Mouse (Mus musculus): ENCODE results near the gene Ceacam9.

The Ceacam9 gene

GRCm38 (mm10) chr7:16745373-16745772 lies 23.6 kb downstream of the Ceacam9 start:
- no peak for DNase-seq

GRCm38 (mm10) chr7:16746093-16746492 lies 24.4 kb downstream of the Ceacam9 start:
- peak in 1 of 2 experiments; percentile 34 for DNase-seq

- no peak for DNase-seq
Observed at GRCm38 (mm10) chr7:16747656-16748055, 25.9 kb downstream of the Ceacam9 start.

- DNase-seq = no peak
Observed at GRCm38 (mm10) chr7:16752016-16752415, 30.3 kb downstream of the Ceacam9 start.

GRCm38 (mm10) chr7:16755362-16756017 lies 33.8 kb downstream of the Ceacam9 start:
- DNase-seq = no peak

- DNase-seq = no peak
Observed at GRCm38 (mm10) chr7:16758872-16759574, 37.3 kb downstream of the Ceacam9 start.

GRCm38 (mm10) chr7:16760292-16760691 lies 38.6 kb downstream of the Ceacam9 start:
- DNase-seq = no peak

DNA sequence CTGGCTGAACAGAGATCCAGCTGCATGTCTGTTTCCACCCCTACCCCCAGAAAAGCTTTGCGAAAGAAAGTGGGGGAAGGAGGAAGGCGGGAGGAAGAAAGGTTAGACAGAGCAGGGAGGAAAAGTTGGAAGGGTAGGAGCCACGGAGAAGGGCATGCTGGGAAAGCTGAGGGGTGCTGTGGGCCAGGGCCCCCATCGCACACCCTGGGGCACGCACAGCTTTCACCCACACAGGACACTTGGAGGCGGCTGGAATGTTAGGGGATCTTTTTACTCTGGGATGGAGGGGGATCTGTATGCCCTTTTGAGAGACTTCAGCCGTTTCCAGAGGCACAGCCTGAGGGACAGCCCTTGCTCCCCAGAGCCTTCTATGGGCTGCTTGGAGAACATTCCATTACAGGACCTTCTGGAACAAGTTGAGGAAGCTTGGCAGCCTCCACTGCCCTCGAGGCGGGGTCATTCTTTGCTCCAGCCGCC lies 39.3 kb downstream of the Ceacam9 start:
- DNase-seq = no peak

DNA sequence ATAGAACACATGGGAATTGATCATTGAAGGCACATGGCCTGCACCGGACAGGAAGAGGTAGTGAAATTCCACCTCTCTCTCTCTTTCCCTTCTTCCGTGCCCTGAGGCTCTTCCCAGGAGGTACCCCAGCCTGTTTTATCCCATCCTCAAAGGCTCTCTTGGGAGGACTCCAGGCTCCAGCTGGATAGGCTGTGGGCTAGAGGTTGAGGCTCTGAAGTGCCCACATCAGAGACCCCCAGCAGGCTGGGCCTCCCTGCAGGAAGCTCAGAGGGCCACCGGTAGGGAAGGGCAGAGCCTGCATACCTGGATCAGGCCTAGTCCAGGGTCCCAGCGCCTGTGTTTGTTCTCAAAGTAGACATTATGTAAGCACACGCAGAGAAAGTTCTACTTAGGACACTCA lies 39.9 kb downstream of the Ceacam9 start:
- no peak for DNase-seq

- no peak for DNase-seq
Observed at GRCm38 (mm10) chr7:16763463-16764218, 41.9 kb downstream of the Ceacam9 start.

DNA sequence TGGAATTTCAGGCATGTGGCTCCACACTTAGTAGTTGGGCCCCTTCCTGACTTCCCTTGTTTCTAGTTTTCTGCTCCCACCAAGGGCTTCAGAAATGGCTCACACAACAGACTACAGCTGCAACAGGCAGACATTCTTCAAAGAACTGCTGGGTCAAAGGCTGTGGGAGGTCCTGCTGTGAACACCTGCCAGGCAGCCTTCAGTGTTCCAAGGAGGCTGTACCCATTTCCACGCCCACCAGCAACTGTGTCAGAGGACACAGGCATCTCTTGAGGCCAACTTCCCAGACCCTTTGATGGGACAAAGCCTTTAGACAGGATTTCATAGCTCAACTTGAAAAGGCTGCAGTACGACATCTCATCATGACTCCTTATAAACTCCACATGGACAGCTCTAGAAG lies 44.7 kb downstream of the Ceacam9 start:
- DNase-seq = no peak

Data from spleen, adult 18-20 months (tissue).